Mouse (Mus musculus) heart, postnatal 0 days (tissue): ENCODE measurements around the gene Iah1. TPM values are rescaled to one million over a fixed set of nuclear protein-coding genes. Genes with fewer than 3 reads are reported as not detected.
A peak's percentile ranks its signal among the peaks of the same experiment; 100 is the strongest.

Experiments
- ATAC-seq: fragments of 200-750 bp; cut with Nextera tagmentation; 2 replicates; pipeline ENCODE4 v1.8.0; 2017; ENCODE audit warnings: low read depth, moderate number of reproducible peaks, moderate library complexity; ENCODE audit not compliant: insufficient read depth
- DNase-seq: peaks from one replicate; pipeline ENCODE4 v3.0.0-alpha.2; 2016; ENCODE audit warnings: low spot score
- H3K27ac ChIP-seq: fragments of 300-500 bp; sonication (generic); 2 replicates; pipeline ENCODE4 v1.5.1; 2014; ENCODE audit warnings: low read depth, mild to moderate bottlenecking
- H3K27me3 ChIP-seq: fragments of 300-500 bp; sonication (generic); 2 replicates; pipeline ENCODE4 v1.6.1; 2014; ENCODE audit warnings: low read length, mixed read lengths; ENCODE audit not compliant: control insufficient read depth, insufficient read depth
- H3K36me3 ChIP-seq: fragments of 300-500 bp; sonication (generic); replicated peaks from 2 replicates; pipeline ENCODE4 v1.6.1; 2014; ENCODE audit warnings: low read length, mixed read lengths; ENCODE audit not compliant: control insufficient read depth, insufficient read depth
- H3K4me1 ChIP-seq: fragments of 300-500 bp; sonication (generic); 2 replicates; pipeline ENCODE4 v1.6.1; 2014; ENCODE audit warnings: antibody characterized with exemption; ENCODE audit not compliant: control insufficient read depth, insufficient read depth
- H3K4me2 ChIP-seq: fragments of 300-500 bp; sonication (generic); 2 replicates; pipeline ENCODE4 v1.6.1; 2014; ENCODE audit warnings: low read depth, mild to moderate bottlenecking, low read length, moderate library complexity
- H3K4me3 ChIP-seq: fragments of 300-500 bp; sonication (generic); 2 replicates; pipeline ENCODE4 v1.5.1; 2014; ENCODE audit warnings: low read depth, low read length
- H3K9ac ChIP-seq: fragments of 300-500 bp; sonication (generic); replicated peaks from 2 replicates; pipeline ENCODE4 v1.6.1; 2014; ENCODE audit warnings: low read depth, low read length, mixed read lengths
- H3K9me3 ChIP-seq: fragments of 300-500 bp; sonication (generic); replicated peaks from 2 replicates; pipeline ENCODE4 v1.6.1; 2016; ENCODE audit warnings: low read length; ENCODE audit not compliant: control insufficient read depth
- CTCF ChIP-seq: IDR thresholded peaks from 2 replicates; pipeline ENCODE4 v1.5.1; 2016; ENCODE audit warnings: antibody characterized with exemption, control low read depth, low read depth
- EP300 ChIP-seq: IDR thresholded peaks from 2 replicates; pipeline ENCODE4 v1.6.1; 2016; ENCODE audit warnings: antibody characterized with exemption, low read depth
- WGBS: fragments of 180-500 bp; shearing (Covaris S2); extraction: QIAGEN DNeasy Blood & Tissue Kit; methylation state at CpG from one replicate; pipeline ENCODE4 v1.1.7; 2014; 5-methylcytosine and 5-hydroxymethylcytosine counted together
- polyA plus RNA-seq: library from polyadenylated mRNA; unstranded; fragments of >200 nt; fragmentation: Nextera tagmentation; extraction: Ambion mirVana; gene quantifications from 2 replicates; pipeline ENCODE4 v1.2.1, GENCODE M21; 2015
- total RNA-seq: library from RNA; depleted of rRNA; stranded (reverse); fragments of >200 nt; gene quantifications from 2 replicates; pipeline ENCODE4 v1.2.3, GENCODE M21; 2014; ENCODE audit warnings: low replicate concordance; rRNA removed

The Iah1 gene
- total RNA-seq = 41.3 and 59.2 TPM in 2 replicates
- polyA plus RNA-seq = 44.8 and 49.0 TPM in 2 replicates

DNA sequence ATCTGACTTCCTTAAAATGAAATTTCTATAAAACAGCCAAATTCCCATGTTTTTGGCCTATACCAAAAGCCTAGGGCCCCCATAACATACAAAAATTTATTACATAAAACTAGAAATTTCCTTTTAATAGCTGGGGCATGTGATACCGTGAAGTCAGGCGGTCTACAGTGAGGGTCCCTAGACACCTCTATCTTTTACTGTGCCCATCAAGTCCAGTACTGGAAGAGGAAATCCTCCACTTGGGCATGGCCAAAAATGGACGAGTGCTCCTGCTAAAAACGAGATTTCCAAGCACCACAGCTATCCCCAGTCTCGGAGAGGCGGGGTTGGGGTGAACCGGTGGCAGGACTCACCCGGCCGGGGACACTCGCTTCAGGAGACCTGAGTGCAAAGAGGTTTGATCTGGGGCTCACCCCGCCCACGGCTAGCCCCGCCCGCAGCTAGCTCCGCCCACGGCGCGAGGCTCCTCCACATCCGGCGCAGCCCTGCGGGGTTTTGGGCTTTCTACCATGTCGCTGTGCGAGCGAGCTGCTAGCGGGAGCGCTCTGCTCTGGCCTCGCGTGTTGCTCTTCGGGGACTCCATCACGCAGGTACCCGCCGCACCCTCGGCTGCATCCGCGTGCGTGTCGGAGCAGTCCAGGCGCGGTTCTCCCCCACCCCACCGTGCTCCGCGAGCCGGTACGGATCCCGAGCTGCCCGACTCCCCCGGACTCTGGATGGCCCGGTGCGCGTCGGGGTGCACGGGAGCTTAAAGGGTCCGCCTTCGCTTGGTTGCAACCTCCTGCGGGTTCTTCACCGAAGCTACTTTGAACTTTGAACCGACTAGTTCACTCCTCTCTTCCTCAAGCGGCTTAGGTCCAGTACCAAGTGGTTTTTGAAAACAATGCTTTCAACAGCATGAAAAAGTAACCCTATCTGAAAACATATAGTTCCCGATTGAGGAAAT, at the start of gene Iah1:
Gene Iah1 (plus strand): TSS at position 467 of the 946 bp plus-strand sequence.
- H3K27ac ChIP-seq = peak within 1 kb of the TSS; percentile 57
- peak within 1 kb of the TSS; percentile 65 for H3K4me3 ChIP-seq
- ATAC-seq (peak; percentile 88), DNase-seq (peak; percentile 59)
- TF ChIP-seq CTCF (no peak), EP300 (no peak)
- H3K27me3 ChIP-seq = no peaks in the 10 kb centered on the region
- no peaks in the 10 kb centered on the region for H3K9me3 ChIP-seq
- peaks cover 49% of the 10 kb centered on the region for H3K36me3 ChIP-seq
- WGBS = 2% methylated on average over 58 of the region's 59 CpGs
- H3K4me2 ChIP-seq = peak within 1 kb of the TSS; percentile 67
- H3K9ac ChIP-seq = peak within 1 kb of the TSS; percentile 42
- peaks cover 5% of the 10 kb centered on the region; the same call in 1 of the 2 replicates for H3K4me1 ChIP-seq

GRCm38 (mm10) chr12:21266784-21267098, 49.4 kb upstream of the Iah1 start:
- H3K9ac ChIP-seq = no peak overlapping the region
- no peak for TF ChIP-seq CTCF
- no peak for TF ChIP-seq EP300
- H3K36me3 ChIP-seq = peaks cover 66% of the 10 kb centered on the region
- H3K27ac ChIP-seq = no peak overlapping the region
- WGBS = 63% methylated on average over 2 of the region's 2 CpGs
- no peaks in the 10 kb centered on the region for H3K4me1 ChIP-seq
- ATAC-seq = no peak
- no peak overlapping the region for H3K4me3 ChIP-seq
- no peaks in the 10 kb centered on the region for H3K9me3 ChIP-seq
- no peak for DNase-seq
- no peak overlapping the region for H3K4me2 ChIP-seq
- no peaks in the 10 kb centered on the region for H3K27me3 ChIP-seq

DNA sequence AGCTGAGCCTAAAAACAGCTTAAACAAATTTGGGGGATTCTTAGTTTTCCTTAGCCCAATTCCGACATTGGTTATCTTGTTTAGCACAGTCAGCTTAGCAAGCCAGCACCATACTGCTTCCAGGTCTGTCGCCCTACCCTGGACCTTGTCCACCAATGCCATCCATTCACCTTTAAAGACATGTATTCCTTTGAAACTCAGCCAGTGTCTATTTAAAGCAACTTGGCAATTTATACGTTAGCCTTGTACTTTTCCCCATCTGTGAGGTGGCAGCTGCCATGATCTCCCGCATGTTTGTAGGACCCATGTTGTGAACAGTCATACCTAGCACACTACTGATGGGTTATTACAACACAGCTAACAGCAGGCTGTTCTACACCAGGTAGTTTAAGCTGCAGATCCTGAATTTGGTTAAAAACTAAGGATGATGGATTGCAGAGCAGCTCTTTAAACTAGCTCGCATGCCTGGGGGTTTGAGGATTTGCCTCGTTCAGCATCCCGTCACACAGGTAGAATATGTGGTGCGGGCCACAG, 48.0 kb upstream of the Iah1 start:
- Histone ChIP-seq H3K9me3 (no peaks in the 10 kb centered on the region), H3K4me2 (no peak overlapping the region), H3K9ac (no peak overlapping the region), H3K27ac (no peak overlapping the region), H3K36me3 (peaks cover 70% of the 10 kb centered on the region), H3K4me1 (no peaks in the 10 kb centered on the region), H3K27me3 (no peaks in the 10 kb centered on the region), H3K4me3 (no peak overlapping the region)
- 79% methylated on average over 8 of the region's 8 CpGs for WGBS
- ATAC-seq (no peak), DNase-seq (no peak)
- TF ChIP-seq EP300 (no peak), CTCF (no peak)

- 74% methylated on average over 7 of the region's 7 CpGs for WGBS
- Histone ChIP-seq H3K4me2 (no peak overlapping the region), H3K9ac (no peak overlapping the region), H3K27me3 (no peaks in the 10 kb centered on the region), H3K4me3 (no peak overlapping the region), H3K36me3 (peaks cover 47% of the 10 kb centered on the region), H3K4me1 (no peaks in the 10 kb centered on the region), H3K9me3 (no peaks in the 10 kb centered on the region), H3K27ac (no peak overlapping the region)
- DNase-seq (no peak), ATAC-seq (no peak)
- TF ChIP-seq EP300 (no peak), CTCF (no peak)
Measured at GRCm38 (mm10) chr12:21274446-21274845, 41.7 kb upstream of the Iah1 start.

GRCm38 (mm10) chr12:21277352-21277864, 38.8 kb upstream of the Iah1 start:
- no peaks in the 10 kb centered on the region for H3K9me3 ChIP-seq
- DNase-seq (no peak), ATAC-seq (no peak)
- H3K4me1 ChIP-seq = no peaks in the 10 kb centered on the region
- H3K9ac ChIP-seq = no peak overlapping the region
- H3K36me3 ChIP-seq = peaks cover 18% of the 10 kb centered on the region
- no peak overlapping the region for H3K27ac ChIP-seq
- no peak overlapping the region for H3K4me3 ChIP-seq
- TF ChIP-seq CTCF (no peak), EP300 (no peak)
- no peak overlapping the region for H3K4me2 ChIP-seq
- no peaks in the 10 kb centered on the region for H3K27me3 ChIP-seq
- 79% methylated on average over 1 of the region's 1 CpGs for WGBS
